Mouse (Mus musculus): ENCODE data around the gene Tbx6.
"Not testable (repeated sequence)": the region's sequence is repeated elsewhere in the genome, so short reads cannot be mapped to it uniquely, and the experiment has no call there.

The Tbx6 gene

GRCm38 (mm10) chr7:126767001-126767400 lies 14.3 kb upstream of the Tbx6 start:
- no peak for DNase-seq (ENCODE audit: low read depth)

- DNase-seq (ENCODE audit: low read depth) = no peak
These were observed 10.5 kb upstream of the Tbx6 start for GRCm38 (mm10) chr7:126770784-126771183.

GRCm38 (mm10) chr7:126773351-126773750 lies 7.9 kb upstream of the Tbx6 start:
- no peak for DNase-seq (ENCODE audit: low read depth)

- DNase-seq (ENCODE audit: low read depth) = no peak
These were observed 6.8 kb upstream of the Tbx6 start for GRCm38 (mm10) chr7:126774463-126774862.

- peak; percentile 51 for DNase-seq (ENCODE audit: low read depth)
These were observed 5.9 kb upstream of the Tbx6 start for GRCm38 (mm10) chr7:126775185-126775977.

GRCm38 (mm10) chr7:126775978-126776234 lies 5.4 kb upstream of the Tbx6 start:
- DNase-seq (ENCODE audit: low read depth) = no peak

GRCm38 (mm10) chr7:126776598-126777057 lies 4.7 kb upstream of the Tbx6 start, which contains the start of gene Ypel3:
Gene Ypel3, plus strand, starts transcription at chr7:126776955.
- peak; percentile 93 for DNase-seq (ENCODE audit: low read depth)

GRCm38 (mm10) chr7:126777476-126777875 lies 3.8 kb upstream of the Tbx6 start:
- no peak for DNase-seq (ENCODE audit: low read depth)

GRCm38 (mm10) chr7:126778147-126778546 lies 3.1 kb upstream of the Tbx6 start:
- no peak for DNase-seq (ENCODE audit: low read depth)

GRCm38 (mm10) chr7:126779101-126779500 lies 2.2 kb upstream of the Tbx6 start:
- DNase-seq (ENCODE audit: low read depth) = not testable (repeated sequence)

- peak; percentile 91 for DNase-seq (ENCODE audit: low read depth)
These were observed 1.0 kb upstream of the Tbx6 start for GRCm38 (mm10) chr7:126779983-126780970.

GRCm38 (mm10) chr7:126781661-126782370 lies 533 bp downstream of the Tbx6 start:
- no peak for DNase-seq (ENCODE audit: low read depth)

GRCm38 (mm10) chr7:126782693-126783092 lies 1.4 kb downstream of the Tbx6 start:
- no peak for DNase-seq (ENCODE audit: low read depth)

GRCm38 (mm10) chr7:126784469-126784868 lies 3.2 kb downstream of the Tbx6 start:
- no peak for DNase-seq (ENCODE audit: low read depth)

- DNase-seq (ENCODE audit: low read depth) = no peak
These were observed 3.8 kb downstream of the Tbx6 start for GRCm38 (mm10) chr7:126785056-126785455.

- no peak for DNase-seq (ENCODE audit: low read depth)
These were observed 4.9 kb downstream of the Tbx6 start for GRCm38 (mm10) chr7:126786142-126786541.

GRCm38 (mm10) chr7:126789141-126789540 lies 7.9 kb downstream of the Tbx6 start:
- DNase-seq (ENCODE audit: low read depth) = no peak

- DNase-seq (ENCODE audit: low read depth) = peak; percentile 99
These were observed 10.8 kb downstream of the Tbx6 start, which contains the start of gene Ppp4c for GRCm38 (mm10) chr7:126791851-126792720. Gene Ppp4c, minus strand, starts transcription at chr7:126792496.

- no peak for DNase-seq (ENCODE audit: low read depth)
These were observed 11.6 kb downstream of the Tbx6 start for GRCm38 (mm10) chr7:126792721-126793443.

GRCm38 (mm10) chr7:126793456-126794270 lies 12.4 kb downstream of the Tbx6 start:
- no peak for DNase-seq (ENCODE audit: low read depth)

All from 416B (cell line).